Comparison of ENCODE assay signal across 8 mouse cellular contexts in the genomic region with DNA sequence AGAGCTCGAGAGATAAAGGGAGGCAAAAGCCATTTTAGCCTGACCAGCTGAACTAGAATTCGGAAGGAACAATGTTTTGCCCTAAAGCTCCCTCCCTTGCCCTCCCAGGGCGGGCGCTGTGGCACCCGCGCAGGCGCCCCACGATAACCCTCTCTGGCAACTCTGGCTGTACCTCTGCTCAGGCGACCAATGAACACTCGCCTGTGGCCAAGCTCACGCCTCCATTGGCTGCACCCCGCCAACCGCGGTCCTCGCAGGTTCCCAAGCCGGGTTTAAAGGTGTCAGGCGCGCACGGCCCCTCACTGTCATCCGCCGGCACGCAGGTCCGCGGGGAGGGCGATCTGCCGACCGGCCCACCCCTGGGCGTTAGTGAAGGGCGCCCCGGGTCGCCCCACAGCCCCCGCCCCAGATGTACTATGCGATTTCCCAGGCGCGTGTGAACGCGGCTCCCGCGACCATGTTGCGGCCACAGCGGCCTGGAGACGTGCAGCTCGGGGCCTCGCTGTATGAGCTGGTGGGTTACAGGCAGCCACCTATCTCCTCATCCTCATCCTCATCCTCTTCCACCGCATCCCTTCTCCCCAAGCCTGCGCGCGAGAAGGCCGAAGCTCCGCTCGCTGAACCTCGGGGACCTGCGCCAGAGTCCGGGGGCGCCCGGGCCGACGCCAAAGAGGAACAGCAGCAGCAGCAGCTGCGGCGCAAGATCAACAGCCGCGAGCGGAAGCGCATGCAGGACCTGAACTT. TPM values are rescaled to one million over a fixed set of nuclear protein-coding genes. Genes with fewer than 3 reads are reported as not detected.
DNase-seq lines count a peak whose midpoint lies in the region; ATAC-seq lines count a peak whose summit lies in the region.

A gene (plus strand): TSS at position 305 of the 744 bp plus-strand sequence.

- peak within 1 kb of the TSS; percentile 66 for H3K4me2 ChIP-seq in intestine, embryonic 16.5 days (ENCODE audit: low read depth, low read length)
- peak within 1 kb of the TSS; percentile 56 for H3K4me2 ChIP-seq in midbrain, embryonic 11.5 days
- H3K4me2 ChIP-seq in stomach, embryonic 15.5 days = peak within 1 kb of the TSS; percentile 83

- WGBS in intestine, embryonic 16.5 days = under 1% methylated on average over 64 of the region's 64 CpGs
- WGBS in midbrain, embryonic 11.5 days = under 1% methylated on average over 64 of the region's 64 CpGs
- under 1% methylated on average over 64 of the region's 64 CpGs for WGBS in stomach, embryonic 15.5 days

- peaks cover 78% of the 10 kb centered on the region for H3K27me3 ChIP-seq in intestine, embryonic 16.5 days (replicated peaks; ENCODE audit: control insufficient read depth, insufficient read depth, low read length)
- H3K27me3 ChIP-seq in midbrain, embryonic 11.5 days (ENCODE audit: control insufficient read depth, insufficient read depth, low read length) = peaks cover 86% of the 10 kb centered on the region
- peaks cover 85% of the 10 kb centered on the region for H3K27me3 ChIP-seq in stomach, embryonic 15.5 days (replicated peaks)

- DNase-seq in adrenal gland, postnatal 4 days (ENCODE audit: low spot score in 2 of 2) = peak; percentile 9 to 33
- peak; percentile 74 for DNase-seq in embryo, embryonic 10.5 days (ENCODE audit: low spot score)
- DNase-seq in left cerebral cortex, postnatal 36 days (ENCODE audit: low spot score in 2 of 2) = peak; percentile 71
- peak; percentile 96 for DNase-seq in midbrain, embryonic 11.5 days (ENCODE audit: low spot score, missing footprints)
- DNase-seq in natural killer cell, adult 2 months (ENCODE audit: low spot score in 2 of 2) = no peak

- ATAC-seq in granulocyte monocyte progenitor cell, adult 5-6 weeks (replicated peaks; ENCODE audit: poor library complexity, severe bottlenecking) = peak; percentile 57
- peak; percentile 88 for ATAC-seq in intestine, embryonic 16.5 days
- peak; percentile 93 for ATAC-seq in midbrain, embryonic 11.5 days (ENCODE audit: low FRiP score)
- peak; percentile 81 for ATAC-seq in stomach, embryonic 15.5 days (ENCODE audit: insufficient read depth, low FRiP score, low read depth)

- no peak within 1 kb of the TSS for H3K9ac ChIP-seq in intestine, embryonic 16.5 days (ENCODE audit: low read depth, low read length)
- no peak within 1 kb of the TSS for H3K9ac ChIP-seq in midbrain, embryonic 11.5 days (ENCODE audit: low read length)
- no peak within 1 kb of the TSS for H3K9ac ChIP-seq in stomach, embryonic 15.5 days

- H3K27ac ChIP-seq in intestine, embryonic 16.5 days (ENCODE audit: low read length) = no peak within 1 kb of the TSS
- H3K27ac ChIP-seq in midbrain, embryonic 11.5 days (ENCODE audit: low read depth, low read length) = no peak within 1 kb of the TSS
- H3K27ac ChIP-seq in stomach, embryonic 15.5 days = no peak within 1 kb of the TSS

- H3K4me1 ChIP-seq in intestine, embryonic 16.5 days (ENCODE audit: control insufficient read depth, insufficient read depth, low read length) = peaks cover 12% of the 10 kb centered on the region
- peaks cover 11% of the 10 kb centered on the region for H3K4me1 ChIP-seq in midbrain, embryonic 11.5 days (ENCODE audit: control insufficient read depth, insufficient read depth, low read length)
- H3K4me1 ChIP-seq in stomach, embryonic 15.5 days = peaks cover 13% of the 10 kb centered on the region

- intact Hi-C loops in left cerebral cortex, postnatal 36 days (cut with DNase I) = loop anchor here (2.0 kb wide), 1 partner anchor 39 kb away; no protein-coding TSS in a partner anchor

- H3K9me3 ChIP-seq in intestine, embryonic 16.5 days (ENCODE audit: control insufficient read depth, low read length) = no peaks in the 10 kb centered on the region
- H3K9me3 ChIP-seq in midbrain, embryonic 11.5 days (ENCODE audit: control insufficient read depth, low read length) = no peaks in the 10 kb centered on the region
- H3K9me3 ChIP-seq in stomach, embryonic 15.5 days = no peaks in the 10 kb centered on the region

- no peaks in the 10 kb centered on the region for H3K36me3 ChIP-seq in intestine, embryonic 16.5 days (ENCODE audit: control insufficient read depth, insufficient read depth, low read length)
- no peaks in the 10 kb centered on the region for H3K36me3 ChIP-seq in midbrain, embryonic 11.5 days (ENCODE audit: control insufficient read depth, insufficient read depth, low read length)
- H3K36me3 ChIP-seq in stomach, embryonic 15.5 days = no peaks in the 10 kb centered on the region

- H3K4me3 ChIP-seq in intestine, embryonic 16.5 days (ENCODE audit: low read length) = peak within 1 kb of the TSS; percentile 46
- peak within 1 kb of the TSS; percentile 34 for H3K4me3 ChIP-seq in midbrain, embryonic 11.5 days (ENCODE audit: low read depth, low read length)
- H3K4me3 ChIP-seq in stomach, embryonic 15.5 days (replicated peaks) = peak within 1 kb of the TSS; percentile 38

RNA-seq across cellular contexts. Expression of the gene that starts here (rescaled TPM):
- under 1 TPM in 1 of 2 experiments, not detected in 1; 0.65 TPM for total RNA-seq in adrenal gland, postnatal 4 days (2021)
- not detected in 2 replicates for total RNA-seq in granulocyte monocyte progenitor cell, adult 5-6 weeks (2014; fragmentation: Nextera tagmentation)
- total RNA-seq in granulocyte monocyte progenitor cell, adult 5-6 weeks (2017) = not detected in 2 replicates
- polyA plus RNA-seq in intestine, embryonic 16.5 days (2015; fragmentation: Nextera tagmentation; extraction: Ambion mirVana) = not detected in 2 replicates
- 100 to 1,000 TPM in 1 of 2 experiments, 10 to 100 TPM in 1; 99.3 to 114 TPM for total RNA-seq in left cerebral cortex, postnatal 36 days (2021)
- polyA plus RNA-seq in midbrain, embryonic 11.5 days (2014; fragmentation: Nextera tagmentation; extraction: Ambion mirVana) = 2.8 and 3.2 TPM in 2 replicates
- polyA plus RNA-seq in stomach, embryonic 15.5 days (2015; fragmentation: Nextera tagmentation; extraction: Ambion mirVana) = 0.12 and 0.13 TPM in 2 replicates

Comparison
In these comparisons a context has a peak if more than half of its experiments do, and no peak if none do; other contexts are left out.
1. RNA of the gene that starts here (total RNA-seq): 99.3 to 114 TPM in left cerebral cortex, postnatal 36 days; 0.65 TPM in adrenal gland, postnatal 4 days and not detected in granulocyte monocyte progenitor cell, adult 5-6 weeks; every median in the first group is over 10 times any median in the second.
2. Peak in DNase-seq in adrenal gland, postnatal 4 days; RNA of the gene not detected or under 1 TPM.
3. Peak in ATAC-seq in granulocyte monocyte progenitor cell, adult 5-6 weeks; RNA of the gene not detected or under 1 TPM.
4. Peak in ATAC-seq, H3K4me3 ChIP-seq and H3K4me2 ChIP-seq in intestine, embryonic 16.5 days; RNA of the gene not detected or under 1 TPM.
5. Peak in ATAC-seq, H3K4me3 ChIP-seq and H3K4me2 ChIP-seq in stomach, embryonic 15.5 days; RNA of the gene not detected or under 1 TPM.
6. DNase-seq: peak in embryo, embryonic 10.5 days (single experiment), left cerebral cortex, postnatal 36 days (2 of 2) and midbrain, embryonic 11.5 days (single experiment); none in natural killer cell, adult 2 months (0 of 2).
7. Peak in every context shown above with its lines, with median percentiles within 50 percentile points of each other: ATAC-seq, H3K4me2 ChIP-seq and H3K4me3 ChIP-seq.